27 mouse cellular contexts compared by ENCODE assay signal in the genomic region with DNA sequence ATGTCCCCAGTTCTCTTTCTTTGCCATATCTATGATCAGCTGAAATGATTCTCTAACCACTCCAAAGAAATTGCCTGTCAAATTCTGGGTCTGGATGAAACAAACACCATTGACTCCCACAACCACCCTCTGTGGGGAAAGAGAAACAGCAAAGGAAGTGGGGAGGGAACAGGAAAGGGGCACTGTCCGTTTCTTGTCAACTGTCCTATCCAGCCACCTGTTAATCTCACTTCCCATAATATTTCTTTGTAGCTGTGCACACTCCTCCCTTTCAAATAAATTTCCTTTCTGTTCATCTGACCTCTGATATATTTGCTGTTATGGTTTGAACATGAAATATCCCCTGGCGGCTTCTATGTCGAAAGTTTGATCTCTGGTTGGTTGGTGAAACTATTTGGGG.
DNase-seq lines count a peak whose midpoint lies in the region; ATAC-seq lines count a peak whose summit lies in the region.
"Had no signal": no experiment of that assay in that cellular context is flagged by ENCODE, and none has a peak within 500 bp of the region (broad histone marks: within the 10 kb centered on the region; RNA-seq: fewer than 3 reads in every experiment).

No protein-coding gene starts in this region.

- 0 out of 2 replicates have a peak, but pooled peaks have one; percentile 24 for ATAC-seq in liver, embryonic 12.5 days
- ATAC-seq in liver, embryonic 11.5 days (replicated peaks; ENCODE audit: low FRiP score): no peak
- peak; percentile 83 for ATAC-seq in common myeloid progenitor, adult 5-6 weeks (replicated peaks; ENCODE audit: low read depth, poor library complexity, severe bottlenecking)
- peak; percentile 79 for ATAC-seq in megakaryocyte progenitor cell, adult 5-6 weeks (replicated peaks; ENCODE audit: poor library complexity)
- ATAC-seq: activated CD4-positive, CD25-positive, alpha-beta regulatory T cell, adult 4 months; hindbrain, postnatal 0 days; intestine, embryonic 16.5 days; midbrain, embryonic 16.5 days had no signal

- no peaks in the 10 kb centered on the region for H3K4me1 ChIP-seq in liver, embryonic 12.5 days
- H3K4me1 ChIP-seq in liver, embryonic 11.5 days (replicated peaks; ENCODE audit: control insufficient read depth, insufficient read depth, low read length): no peaks in the 10 kb centered on the region
- H3K4me1 ChIP-seq: embryonic facial prominence, embryonic 12.5 days; limb, embryonic 10.5 days; neural tube, embryonic 13.5 days had no signal

- WGBS in liver, embryonic 12.5 days (ENCODE audit: insufficient replicate concordance): 11% methylated on average over 3 of the region's 3 CpGs
- 40% methylated on average over 3 of the region's 3 CpGs for WGBS in liver, embryonic 11.5 days

- no peaks in the 10 kb centered on the region for H3K27me3 ChIP-seq in liver, embryonic 12.5 days (replicated peaks)
- no peaks in the 10 kb centered on the region for H3K27me3 ChIP-seq in liver, embryonic 11.5 days (replicated peaks; ENCODE audit: control insufficient read depth, insufficient read depth, low read length)
- H3K27me3 ChIP-seq: embryonic facial prominence, embryonic 12.5 days; lung, embryonic 15.5 days; neural tube, embryonic 13.5 days had no signal

- 0 out of 2 replicates have a peak overlapping the region, but pooled peaks have one; percentile 6 for H3K27ac ChIP-seq in liver, embryonic 12.5 days
- H3K27ac ChIP-seq in liver, embryonic 11.5 days (ENCODE audit: low read depth, low read length): no peak overlapping the region
- H3K27ac ChIP-seq: embryonic facial prominence, embryonic 12.5 days; hindbrain, postnatal 0 days; limb, embryonic 10.5 days; lung, embryonic 15.5 days; neural tube, embryonic 13.5 days; stomach, postnatal 0 days had no signal

- no peak for DNase-seq in liver, embryonic 11.5 days (ENCODE audit: low spot score)
- peak; percentile 47 for DNase-seq in A20 (ENCODE audit: low read depth, low spot score)
- DNase-seq in urinary bladder, postnatal 14 days (ENCODE audit: low spot score): no peak
- no peak for DNase-seq in yolk sac, embryonic 10.5 days (ENCODE audit: low spot score)
- DNase-seq: adrenal gland, adult 8-10 months; cerebellum, adult 9-10 months; forebrain, postnatal 0 days; gastrocnemius, postnatal 36 days; kidney, adult 9 months; kidney, postnatal 14 days; lung, postnatal 36 days; retina, postnatal 1 day; right cerebral cortex, postnatal 25 days; thymus, adult 2 months had no signal

- no peaks in the 10 kb centered on the region for H3K36me3 ChIP-seq in liver, embryonic 12.5 days
- H3K36me3 ChIP-seq in liver, embryonic 11.5 days (ENCODE audit: control insufficient read depth, insufficient read depth, low read length): no peaks in the 10 kb centered on the region
- H3K36me3 ChIP-seq: embryonic facial prominence, embryonic 12.5 days; limb, embryonic 10.5 days; lung, embryonic 15.5 days; neural tube, embryonic 13.5 days had no signal

- no peak overlapping the region for H3K4me2 ChIP-seq in liver, embryonic 12.5 days
- H3K4me2 ChIP-seq in liver, embryonic 11.5 days: no peak overlapping the region
- H3K4me2 ChIP-seq: embryonic facial prominence, embryonic 12.5 days; lung, embryonic 15.5 days; neural tube, embryonic 13.5 days had no signal

- H3K9me3 ChIP-seq in liver, embryonic 12.5 days (replicated peaks): no peaks in the 10 kb centered on the region
- no peaks in the 10 kb centered on the region for H3K9me3 ChIP-seq in liver, embryonic 11.5 days (ENCODE audit: control insufficient read depth, low read length)
- H3K9me3 ChIP-seq: embryonic facial prominence, embryonic 12.5 days; limb, embryonic 10.5 days; lung, embryonic 15.5 days; neural tube, embryonic 13.5 days had no signal

- no peak overlapping the region for H3K9ac ChIP-seq in liver, embryonic 12.5 days
- H3K9ac ChIP-seq in liver, embryonic 11.5 days (ENCODE audit: low read depth, low read length): no peak overlapping the region
- H3K9ac ChIP-seq: embryonic facial prominence, embryonic 12.5 days; forebrain, postnatal 0 days; lung, embryonic 15.5 days; neural tube, embryonic 13.5 days had no signal

- no peak overlapping the region for H3K4me3 ChIP-seq in liver, embryonic 12.5 days
- no peak overlapping the region for H3K4me3 ChIP-seq in liver, embryonic 11.5 days (ENCODE audit: low read depth, low read length)
- H3K4me3 ChIP-seq: embryonic facial prominence, embryonic 12.5 days; limb, embryonic 10.5 days; lung, embryonic 15.5 days; myocyte; neural tube, embryonic 13.5 days had no signal
